Mouse (Mus musculus): ENCODE data around the gene Pmm2.

The Pmm2 gene

GRCm38 (mm10) chr16:8637217-8638051 lies at the start of gene Pmm2, which contains the start of gene Tmem186:
Gene Pmm2 (plus strand): TSS chr16:8637674.
Gene Tmem186 (minus strand): TSS chr16:8637712.
- peak; percentile 92 for DNase-seq

- DNase-seq = no peak
Observed at GRCm38 (mm10) chr16:8595411-8595810, 42.1 kb upstream of the Pmm2 start.

- no peak for DNase-seq
Observed at GRCm38 (mm10) chr16:8596336-8596735, 41.1 kb upstream of the Pmm2 start.

GRCm38 (mm10) chr16:8597516-8597915 lies 40.0 kb upstream of the Pmm2 start:
- no peak for DNase-seq

- DNase-seq = no peak
Observed at GRCm38 (mm10) chr16:8603789-8604188, 33.7 kb upstream of the Pmm2 start.

GRCm38 (mm10) chr16:8610397-8610796 lies 27.1 kb upstream of the Pmm2 start:
- DNase-seq = no peak

GRCm38 (mm10) chr16:8612214-8613005 lies 25.1 kb upstream of the Pmm2 start:
- no peak for DNase-seq

- no peak for DNase-seq
Observed at GRCm38 (mm10) chr16:8613039-8613438, 24.4 kb upstream of the Pmm2 start.

GRCm38 (mm10) chr16:8613447-8613846 lies 24.0 kb upstream of the Pmm2 start:
- DNase-seq = no peak

- no peak for DNase-seq
Observed at GRCm38 (mm10) chr16:8619659-8620314, 17.7 kb upstream of the Pmm2 start.

- DNase-seq = peak; percentile 12
Observed at GRCm38 (mm10) chr16:8620315-8621115, 17.0 kb upstream of the Pmm2 start.

- DNase-seq = no peak
Observed at GRCm38 (mm10) chr16:8630419-8630818, 7.1 kb upstream of the Pmm2 start.

- no peak for DNase-seq
Observed at GRCm38 (mm10) chr16:8631428-8631827, 6.0 kb upstream of the Pmm2 start.

GRCm38 (mm10) chr16:8636867-8637216 lies 632 bp upstream of the Pmm2 start:
- no peak for DNase-seq

GRCm38 (mm10) chr16:8638131-8638530 lies 657 bp downstream of the Pmm2 start:
- DNase-seq = no peak

GRCm38 (mm10) chr16:8639466-8640191 lies 2.2 kb downstream of the Pmm2 start:
- DNase-seq = no peak

- DNase-seq = peak; percentile 58
Observed at GRCm38 (mm10) chr16:8643855-8644254, 6.4 kb downstream of the Pmm2 start.

GRCm38 (mm10) chr16:8645546-8645945 lies 8.1 kb downstream of the Pmm2 start:
- DNase-seq = no peak

GRCm38 (mm10) chr16:8650007-8650406 lies 12.5 kb downstream of the Pmm2 start:
- no peak for DNase-seq

- no peak for DNase-seq
Observed at GRCm38 (mm10) chr16:8655108-8655507, 17.6 kb downstream of the Pmm2 start.

GRCm38 (mm10) chr16:8655599-8655998 lies 18.1 kb downstream of the Pmm2 start:
- no peak for DNase-seq

GRCm38 (mm10) chr16:8656256-8656655 lies 18.8 kb downstream of the Pmm2 start:
- no peak for DNase-seq
